ENCODE assay signal across 10 mouse cellular contexts in the genomic region with DNA sequence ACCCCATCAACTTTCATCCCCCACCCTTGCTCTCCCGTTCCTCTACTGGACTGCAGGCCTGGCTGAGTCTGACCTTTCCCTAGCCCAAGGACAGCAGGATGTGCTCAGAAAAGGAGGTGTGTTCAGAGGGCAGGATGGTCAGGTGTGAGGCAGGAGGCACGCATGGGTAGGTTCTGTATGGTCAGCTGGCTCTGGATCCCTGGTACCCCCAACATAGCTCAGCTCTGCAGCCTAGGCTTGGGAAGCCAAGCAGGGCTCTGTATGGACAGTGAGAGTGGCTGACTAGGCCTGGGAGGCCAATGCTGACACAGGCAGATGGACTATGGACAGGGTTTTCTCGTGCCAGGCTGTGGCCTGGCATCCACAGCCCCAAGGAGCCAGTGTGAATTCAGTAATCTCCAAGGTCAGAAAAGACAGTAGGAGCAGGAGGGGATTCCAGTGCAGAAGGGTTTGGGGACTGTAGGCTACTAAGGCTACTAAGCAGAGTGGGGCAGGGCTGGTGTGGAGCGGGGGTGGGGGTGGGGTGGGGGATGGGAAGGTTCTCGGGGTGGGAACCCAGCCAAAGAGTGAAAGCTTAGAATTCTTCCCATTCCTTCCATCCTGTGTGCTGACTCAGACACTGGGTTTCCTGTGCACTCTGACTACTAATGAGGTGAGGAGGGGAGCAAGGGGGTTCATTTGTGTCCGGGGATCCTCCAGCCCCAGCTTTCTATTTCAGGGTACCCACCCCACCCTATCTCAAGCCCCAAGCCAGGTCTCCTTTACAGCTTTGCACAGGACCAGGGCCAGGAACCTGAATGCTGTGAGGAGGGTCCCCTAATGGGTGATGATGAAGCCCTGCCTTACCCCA. TPM values are rescaled to one million over a fixed set of nuclear protein-coding genes. Genes with fewer than 3 reads are reported as not detected.
A peak's percentile ranks its signal among the peaks of the same experiment; 100 is the strongest.
DNase-seq lines count a peak whose midpoint lies in the region; TF ChIP-seq lines count a peak whose summit lies in the region.
"Had no signal": no experiment of that assay in that cellular context is flagged by ENCODE, and none has a peak within 500 bp of the region (broad histone marks: within the 10 kb centered on the region; RNA-seq: fewer than 3 reads in every experiment).

No protein-coding gene starts in this region.

- no peak overlapping the region; the same call in 1 of the 2 replicates for H3K4me3 ChIP-seq in heart, embryonic 10.5 days
- peak overlapping the region; percentile 60 for H3K4me3 ChIP-seq in E14TG2a.4 (replicated peaks; ENCODE audit: low read length)

- no peak for DNase-seq in heart, embryonic 10.5 days (ENCODE audit: low spot score)
- DNase-seq in heart, postnatal 25 days (ENCODE audit: low spot score), result no peak
- peak; percentile 68 to 75 for DNase-seq in cerebellum, postnatal 10 days
- DNase-seq in kidney, adult 8-10 months, result peak; percentile 88 to 94
- DNase-seq in right cerebral cortex, postnatal 10 days (ENCODE audit: low spot score in 2 of 2), result no peak
- no peak for DNase-seq in retina, embryonic 14.5 days (ENCODE audit: low spot score)
- no peak for DNase-seq in thymus, adult 18-20 months
- DNase-seq: right cerebral cortex, postnatal 4 days had no signal

- peaks cover 67% of the 10 kb centered on the region for H3K4me1 ChIP-seq in heart, embryonic 10.5 days
- peaks cover 90% of the 10 kb centered on the region for H3K4me1 ChIP-seq in E14TG2a.4 (replicated peaks; ENCODE audit: low read depth, low read length)

- peak overlapping the region; percentile 86 for H3K27ac ChIP-seq in heart, embryonic 10.5 days
- H3K27ac ChIP-seq: macrophage had no signal

- TF ChIP-seq CTCF in E14TG2a.4 (conservative IDR thresholded peaks at IDR 0.05; ENCODE audit: low read length), result no peak

- H3K9me3 ChIP-seq in heart, embryonic 10.5 days, result no peaks in the 10 kb centered on the region
- H3K9me3 ChIP-seq in E14TG2a.4 (ENCODE audit: low read length), result no peaks in the 10 kb centered on the region

- 31% methylated on average over 6 of the region's 6 CpGs for WGBS in heart, embryonic 10.5 days

- H3K36me3 ChIP-seq in heart, embryonic 10.5 days, result no peaks in the 10 kb centered on the region
- no peaks in the 10 kb centered on the region for H3K36me3 ChIP-seq in E14TG2a.4 (ENCODE audit: insufficient read depth, low read length)

- intact Hi-C loops in heart, postnatal 25 days (cut with DNase I), result no loop called here

- H3K27me3 ChIP-seq in heart, embryonic 10.5 days (ENCODE audit: insufficient read depth, poor library complexity, severe bottlenecking), result no peaks in the 10 kb centered on the region
- no peaks in the 10 kb centered on the region for H3K27me3 ChIP-seq in E14TG2a.4 (ENCODE audit: insufficient read depth, low read length)

RNA-seq across cellular contexts. Expression of a gene that starts 7.6 kb away (rescaled TPM):
- polyA plus RNA-seq in heart, embryonic 10.5 days (2016; fragmentation: Nextera tagmentation; extraction: Ambion mirVana), result 68.1 and 73.7 TPM in 2 replicates
- 10 to 100 TPM; 86.8 to 98.2 TPM for total RNA-seq in heart, postnatal 25 days (2021)

RNA-seq across cellular contexts. Expression of a gene that starts 34.9 kb away (rescaled TPM):
- 98.6 and 126 TPM in 2 replicates for polyA plus RNA-seq in heart, embryonic 10.5 days (2016; fragmentation: Nextera tagmentation; extraction: Ambion mirVana)
- total RNA-seq in heart, postnatal 25 days (2021), result 10 to 100 TPM; 24.7 to 27.3 TPM

RNA-seq across cellular contexts. Expression of a gene that starts 35.2 kb away (rescaled TPM):
- 14.6 and 15.2 TPM in 2 replicates for polyA plus RNA-seq in heart, embryonic 10.5 days (2016; fragmentation: Nextera tagmentation; extraction: Ambion mirVana)
- 10 to 100 TPM; 10.7 TPM for total RNA-seq in heart, postnatal 25 days (2021)

Comparison
In these comparisons a context has a peak if more than half of its experiments do, and no peak if none do; other contexts are left out.
1. DNase-seq: peak in cerebellum, postnatal 10 days (2 of 2) and kidney, adult 8-10 months (2 of 2); none in heart, embryonic 10.5 days (single experiment), heart, postnatal 25 days (single experiment), right cerebral cortex, postnatal 10 days (0 of 2), retina, embryonic 14.5 days (single experiment) and thymus, adult 18-20 months (0 of 2).